Mouse (Mus musculus): ENCODE measurements around the gene Fan1.

Gene Fan1

DNA sequence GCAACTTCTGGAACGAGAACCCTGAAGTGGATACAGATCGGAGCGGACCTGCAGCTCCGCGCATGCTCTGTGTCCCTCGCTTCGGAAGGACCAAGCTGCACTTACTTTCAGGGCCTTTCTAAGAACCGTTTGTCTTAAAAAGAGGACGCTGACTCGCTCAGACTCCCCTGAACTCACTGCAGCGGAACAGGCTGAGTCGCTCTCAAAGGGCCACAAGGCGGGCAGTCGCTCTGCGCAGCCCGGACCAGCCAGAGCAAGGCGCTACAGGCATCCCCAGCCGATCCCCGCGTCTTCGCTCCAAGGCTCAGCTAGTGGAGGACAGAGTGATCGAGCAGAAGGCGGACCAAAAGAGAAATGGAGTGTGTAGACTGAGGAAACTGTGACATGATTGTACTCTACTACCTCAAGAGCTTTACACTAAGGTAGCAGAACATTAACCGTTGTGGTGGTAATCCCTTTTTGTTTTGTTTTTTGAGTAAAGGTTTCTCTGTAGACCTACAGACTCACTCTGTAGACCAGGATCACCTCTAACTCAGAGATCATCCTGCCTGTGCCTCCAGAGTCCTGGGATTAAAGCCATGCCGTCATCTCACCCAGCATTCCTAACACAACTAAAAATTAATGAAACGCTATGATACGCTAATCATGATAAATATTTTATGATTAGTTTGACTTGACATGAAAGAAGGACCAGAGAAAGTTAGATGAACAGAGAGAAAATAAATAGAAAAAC lies at the start of gene Fan1:
TSS of gene Fan1 (minus strand) at position 266 of the 733 bp plus-strand sequence.
- DNase-seq (ENCODE audit: low read depth, low spot score), result peak; percentile 87

DNA sequence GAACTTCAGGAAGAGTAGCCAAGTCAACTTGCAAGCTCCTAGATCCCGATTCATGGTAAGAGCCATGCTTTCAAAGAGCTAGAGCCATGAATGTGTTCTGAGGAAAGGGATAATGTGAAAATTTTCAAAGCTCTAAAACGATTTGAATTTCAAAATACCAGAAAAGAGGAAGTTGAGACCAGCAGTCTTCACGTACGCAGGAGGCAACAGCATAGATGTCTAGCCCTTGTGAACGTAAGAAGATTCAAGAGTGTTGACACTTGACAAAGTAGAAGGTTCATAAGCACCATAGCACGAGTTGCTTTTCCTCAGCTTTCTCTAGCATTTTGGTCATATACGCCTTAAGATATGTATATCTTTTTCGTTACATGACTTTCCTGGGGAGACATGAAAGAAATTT lies 30.1 kb upstream of the Fan1 start:
- no peak for DNase-seq (ENCODE audit: low read depth, low spot score)

DNA sequence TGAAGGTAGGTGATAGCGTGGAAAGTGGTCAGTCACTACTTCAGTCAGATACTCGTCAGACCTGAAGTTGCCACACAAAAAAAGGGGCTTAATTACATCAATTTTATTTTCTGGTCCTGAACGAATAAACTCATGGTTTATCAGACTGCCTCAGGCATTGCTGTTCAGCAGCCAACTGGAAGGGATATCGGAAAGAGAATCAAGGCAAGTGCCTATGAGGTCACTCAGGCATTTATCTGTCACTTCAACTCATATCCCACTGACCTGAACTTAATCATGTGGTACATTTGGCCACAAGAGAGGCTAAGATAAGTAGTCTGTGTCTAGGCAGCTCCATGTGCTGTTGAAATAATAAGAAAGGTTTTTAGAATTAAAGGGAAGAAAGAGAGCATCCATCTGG lies 28.6 kb upstream of the Fan1 start:
- DNase-seq (ENCODE audit: low read depth, low spot score), result no peak

GRCm38 (mm10) chr7:64400725-64401124 lies 26.8 kb upstream of the Fan1 start:
- no peak for DNase-seq (ENCODE audit: low read depth, low spot score)

- DNase-seq (ENCODE audit: low read depth, low spot score), result no peak
These were observed 18.9 kb upstream of the Fan1 start for GRCm38 (mm10) chr7:64392819-64393151.

DNA sequence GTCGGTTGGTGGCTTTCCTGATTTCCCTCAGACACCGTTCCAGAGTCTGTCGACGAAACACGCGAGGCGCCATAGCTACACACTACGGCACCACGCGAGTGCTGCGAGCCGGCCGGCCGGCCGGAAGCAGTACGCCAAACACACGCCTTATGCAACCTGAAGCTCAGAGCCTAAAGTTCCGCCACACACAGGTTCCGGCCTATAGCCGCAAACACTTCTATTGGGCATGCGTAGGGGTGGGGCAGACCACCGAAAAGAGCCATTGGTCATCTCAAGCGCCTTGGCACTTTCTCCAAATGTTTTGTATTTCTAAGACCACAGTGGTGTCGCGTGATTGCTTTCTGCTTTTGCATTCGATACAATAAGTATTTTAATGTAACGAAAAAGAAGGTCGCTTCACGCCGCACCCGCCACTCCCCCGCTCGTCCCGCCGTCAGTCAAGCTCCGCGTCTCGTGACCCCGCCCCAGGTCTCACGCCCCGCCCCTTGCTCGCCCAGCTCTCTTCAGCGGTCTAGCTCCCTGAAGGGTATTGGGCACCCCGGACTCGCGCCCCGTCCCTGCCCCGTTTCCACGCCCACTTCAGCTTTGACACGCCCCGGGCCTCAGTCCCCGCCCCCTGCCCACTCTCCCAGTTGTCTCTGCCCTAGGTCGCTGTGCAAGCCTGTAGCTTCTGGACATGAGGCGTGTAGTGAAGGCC lies 18.4 kb upstream of the Fan1 start, which contains the start of the genes Mphosph10 and Mcee:
TSS of gene Mphosph10 (minus strand) at position 147 of the 697 bp plus-strand sequence.
TSS of gene Mcee (plus strand) at position 486 of the 697 bp plus-strand sequence.
- DNase-seq (ENCODE audit: low read depth, low spot score), result peak; percentile 93

DNA sequence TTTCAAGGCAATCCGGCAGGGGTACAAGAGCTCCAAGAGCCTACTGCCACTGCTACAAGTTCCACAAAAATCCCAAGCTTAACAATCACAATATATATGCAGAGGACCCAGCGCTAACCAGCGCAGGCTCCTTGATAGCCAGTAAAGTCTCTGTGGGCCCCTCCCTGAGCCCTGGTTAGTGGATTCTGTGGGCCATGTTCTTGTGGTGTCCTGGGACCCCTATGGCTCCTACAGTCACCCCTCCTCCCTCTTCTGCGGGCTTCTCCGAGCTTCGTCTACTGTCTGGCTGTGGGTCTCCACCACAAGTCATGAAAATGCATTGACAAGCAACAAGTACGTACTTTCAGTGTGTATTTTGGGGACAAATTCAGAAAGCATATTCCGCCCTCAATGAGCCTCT lies 17.6 kb upstream of the Fan1 start:
- no peak for DNase-seq (ENCODE audit: low read depth, low spot score)

DNA sequence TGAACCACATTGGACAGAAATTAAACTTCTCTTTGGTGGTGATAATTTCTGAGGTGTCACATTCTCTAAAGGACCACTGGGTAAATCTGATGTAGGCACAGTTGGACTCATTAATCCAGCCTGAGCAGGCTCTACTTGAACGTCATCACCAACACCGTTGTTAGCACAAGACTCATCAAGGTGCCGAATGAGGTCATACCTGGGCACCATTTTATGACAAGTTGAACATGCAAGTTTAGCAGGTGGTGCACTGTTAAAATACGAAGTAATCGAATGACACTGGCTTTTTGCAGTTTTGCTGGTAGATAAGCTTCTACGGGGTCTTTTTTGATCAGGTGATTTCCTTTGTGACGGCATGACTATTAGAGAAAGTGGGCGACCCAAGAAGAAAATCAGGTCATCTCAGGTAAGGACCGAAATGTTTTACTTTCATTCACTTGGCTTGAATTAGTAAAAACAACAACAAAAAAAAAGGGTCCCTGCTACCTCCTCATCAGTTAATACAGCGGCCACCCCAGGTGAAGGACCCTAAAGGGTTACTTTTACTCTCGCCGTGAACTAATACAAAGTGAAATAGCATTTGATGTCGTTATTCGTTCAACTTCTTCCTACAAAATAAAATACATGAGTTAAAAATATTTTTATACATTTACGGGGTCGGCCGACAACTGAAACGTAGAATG lies 607 bp downstream of the Fan1 start:
- DNase-seq (ENCODE audit: low read depth, low spot score), result peak; percentile 6

DNA sequence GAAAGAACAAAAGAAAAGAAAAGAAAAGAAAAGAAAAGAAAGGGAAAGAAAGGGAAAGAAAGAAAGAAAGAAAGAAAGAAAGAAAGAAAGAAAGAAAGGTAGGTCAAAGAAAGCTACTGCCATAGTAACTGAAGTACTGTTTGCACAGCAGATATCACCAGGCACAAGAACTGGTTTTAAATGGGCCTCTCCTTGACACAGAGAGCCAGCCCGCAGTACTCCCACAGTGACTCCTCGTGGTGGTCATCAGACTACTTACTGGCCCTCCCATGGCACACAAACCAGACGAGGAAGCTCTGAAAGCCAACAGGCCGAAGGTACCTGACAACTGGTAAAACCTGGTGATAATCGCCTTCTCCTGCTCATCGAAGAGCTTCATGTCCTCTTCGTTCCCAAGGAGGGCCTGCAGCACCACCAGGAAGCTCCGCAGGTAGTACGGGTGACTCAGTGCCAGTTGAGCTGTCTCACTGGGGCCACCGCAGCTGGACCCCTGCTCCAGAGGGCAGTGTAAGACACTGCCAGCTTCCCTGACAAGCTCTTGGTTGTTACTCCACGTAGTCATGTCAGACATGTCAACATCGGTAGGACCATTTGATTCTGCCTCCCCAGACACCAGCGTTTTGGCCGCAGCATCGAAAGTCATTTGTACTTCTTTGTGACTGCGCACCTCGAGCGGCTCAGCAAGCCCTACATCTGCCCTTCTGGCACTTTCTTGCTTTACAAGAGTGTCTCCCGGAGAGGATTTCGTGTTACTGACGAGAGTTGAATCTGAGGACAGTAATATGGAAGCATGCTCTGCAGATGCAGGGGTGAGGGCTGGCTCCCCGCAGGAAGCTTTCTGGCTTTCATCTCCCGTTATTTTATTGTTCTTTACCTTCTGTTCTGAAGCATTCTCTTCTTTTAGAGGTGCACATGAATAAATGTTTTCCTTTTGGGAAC lies 1.7 kb downstream of the Fan1 start:
- no peak for DNase-seq (ENCODE audit: low read depth, low spot score)

DNA sequence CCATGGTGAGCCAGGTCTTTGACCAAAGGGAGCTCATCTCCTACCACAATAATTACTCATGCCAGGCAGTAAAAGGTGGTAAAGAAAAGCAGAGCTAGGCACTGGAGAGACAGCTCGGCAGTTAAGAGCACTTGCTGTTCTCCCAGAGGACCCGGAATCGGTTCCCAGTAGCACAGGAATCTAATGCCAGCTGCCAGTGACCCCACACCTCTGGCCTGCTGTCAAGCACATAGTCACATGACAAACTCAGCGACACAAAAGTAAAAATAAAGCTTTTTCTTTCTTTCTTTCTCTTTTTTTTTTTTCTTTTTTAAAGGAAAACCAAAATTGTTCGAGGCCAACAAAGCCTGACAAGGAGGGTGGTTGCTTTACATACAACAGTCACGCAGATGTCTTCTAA lies 4.1 kb downstream of the Fan1 start:
- DNase-seq (ENCODE audit: low read depth, low spot score), result no peak

DNA sequence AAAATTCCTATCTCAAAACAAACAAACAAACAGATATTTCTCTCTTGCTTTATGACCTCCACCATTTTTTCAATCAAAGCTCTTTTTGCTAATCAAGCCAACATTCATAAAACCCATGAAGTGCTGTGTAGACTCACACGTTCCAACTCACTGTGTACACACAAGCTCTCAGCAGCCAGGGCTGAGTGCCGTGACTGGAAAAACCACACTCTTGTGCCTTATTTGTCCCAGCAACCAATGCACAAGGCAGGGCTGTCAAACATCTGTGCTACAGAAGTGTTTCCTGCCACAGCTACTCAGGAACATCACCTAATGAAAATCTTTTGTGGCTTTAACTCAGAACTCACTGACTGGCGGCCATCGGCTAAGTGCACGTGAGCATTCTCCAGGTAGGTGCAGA lies 8.0 kb downstream of the Fan1 start:
- DNase-seq (ENCODE audit: low read depth, low spot score), result no peak

DNA sequence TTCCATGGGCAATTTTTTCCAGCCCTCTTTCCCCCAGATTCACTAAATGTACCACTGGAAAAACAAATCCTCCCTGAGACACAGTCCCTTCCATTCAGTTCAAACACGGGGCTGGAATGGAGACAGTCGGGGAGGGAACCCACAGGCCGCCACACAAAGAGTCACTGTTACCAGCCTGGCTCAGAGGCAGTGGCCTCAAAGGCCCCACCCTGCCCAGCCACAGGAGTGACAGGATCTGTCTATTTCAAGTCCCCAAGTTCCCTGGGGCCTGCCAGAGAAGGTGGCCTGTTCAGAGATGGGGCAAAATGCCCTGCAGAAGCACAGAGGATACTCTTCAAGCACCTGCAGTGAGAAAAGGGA lies 13.3 kb downstream of the Fan1 start:
- no peak for DNase-seq (ENCODE audit: low read depth, low spot score)

- no peak for DNase-seq (ENCODE audit: low read depth, low spot score)
These were observed 13.8 kb downstream of the Fan1 start for GRCm38 (mm10) chr7:64359943-64360585.

DNA sequence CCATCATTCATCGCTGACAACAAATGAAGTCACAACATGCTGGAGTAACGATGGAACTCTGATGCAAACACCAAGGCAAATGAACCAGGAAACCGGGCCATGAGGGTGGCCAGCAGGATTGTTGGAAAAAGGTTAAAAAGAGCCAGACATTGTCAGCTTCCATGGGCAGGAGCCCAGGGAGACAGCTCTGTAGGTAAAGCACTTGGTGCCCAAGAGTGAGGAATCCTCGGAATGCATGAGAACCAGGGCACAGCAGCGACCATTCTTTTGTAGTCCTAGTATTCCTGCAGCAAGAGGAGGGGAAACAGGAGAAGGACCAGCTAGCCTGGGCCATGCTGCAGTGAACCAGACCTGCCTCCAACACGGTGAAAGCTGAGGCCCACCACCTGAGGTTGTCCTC lies 15.2 kb downstream of the Fan1 start:
- DNase-seq (ENCODE audit: low read depth, low spot score), result no peak

GRCm38 (mm10) chr7:64357405-64357804 lies 16.5 kb downstream of the Fan1 start:
- no peak for DNase-seq (ENCODE audit: low read depth, low spot score)

- DNase-seq (ENCODE audit: low read depth, low spot score), result no peak
These were observed 17.2 kb downstream of the Fan1 start for GRCm38 (mm10) chr7:64356661-64357060.

DNA sequence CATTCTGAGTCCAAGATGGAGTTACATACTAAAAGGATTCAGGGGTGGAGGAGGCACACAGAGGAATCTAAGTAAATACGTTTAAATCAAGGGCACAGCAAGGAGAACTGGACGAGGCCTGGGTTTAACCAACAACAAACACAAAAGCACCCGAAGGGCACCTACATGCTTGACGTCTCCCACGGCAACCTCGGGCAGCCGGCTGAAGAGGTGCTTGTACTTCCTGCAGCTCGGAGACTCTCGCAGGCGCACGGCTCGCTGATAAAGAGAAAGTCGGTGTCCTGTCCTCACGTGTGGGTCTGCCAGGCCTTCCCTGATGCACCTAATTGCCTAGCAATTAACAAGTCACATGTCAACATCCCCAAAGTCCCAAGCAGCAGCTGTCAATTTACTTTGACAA lies 19.7 kb downstream of the Fan1 start:
- DNase-seq (ENCODE audit: low read depth, low spot score), result no peak

- DNase-seq (ENCODE audit: low read depth, low spot score), result no peak
These were observed 22.8 kb downstream of the Fan1 start for GRCm38 (mm10) chr7:64351087-64351486.

GRCm38 (mm10) chr7:64349147-64349861 lies 24.6 kb downstream of the Fan1 start:
- no peak for DNase-seq (ENCODE audit: low read depth, low spot score)

DNA sequence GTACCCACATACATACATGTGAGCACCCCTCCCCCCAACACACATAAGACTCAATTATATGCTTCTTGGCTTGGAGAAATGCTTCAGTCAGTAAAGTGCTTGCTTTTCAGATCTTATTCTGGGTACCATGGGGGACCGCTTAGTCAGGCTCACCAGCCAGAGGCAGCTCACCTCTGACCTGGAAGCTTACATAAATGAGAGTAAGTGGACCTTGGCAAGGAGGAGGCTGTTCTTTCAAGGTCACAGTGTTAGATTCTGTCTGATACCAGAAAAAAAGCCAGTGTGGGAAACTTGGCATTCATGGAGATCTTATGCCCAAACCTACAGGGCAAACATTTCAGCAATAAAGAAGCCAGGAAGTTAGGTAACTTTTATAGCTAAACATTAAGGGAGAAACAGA lies 26.1 kb downstream of the Fan1 start:
- no peak for DNase-seq (ENCODE audit: low read depth, low spot score)

- DNase-seq (ENCODE audit: low read depth, low spot score), result no peak
These were observed 41.2 kb downstream of the Fan1 start for GRCm38 (mm10) chr7:64332686-64333085.

All from forelimb bud, embryonic 11.5 days (tissue).